Mouse (Mus musculus) neural tube, embryonic 15.5 days (tissue): ENCODE measurements around the gene Dennd6b. TPM values are rescaled to one million over a fixed set of nuclear protein-coding genes. Genes with fewer than 3 reads are reported as not detected.
A peak's percentile ranks its signal among the peaks of the same experiment; 100 is the strongest.

Experiments
- ATAC-seq: fragments of 200-750 bp; cut with Nextera tagmentation; 2 replicates; pipeline ENCODE4 v1.8.0; 2017; ENCODE audit warnings: mild to moderate bottlenecking, moderate TSS enrichment, moderate library complexity; ENCODE audit not compliant: low FRiP score
- H3K27ac ChIP-seq: fragments of 300-500 bp; sonication (generic); replicated peaks from 2 replicates; pipeline ENCODE4 v1.5.1; 2015; ENCODE audit warnings: mild to moderate bottlenecking, inconsistent platforms
- H3K27me3 ChIP-seq: fragments of 300-500 bp; sonication (generic); replicated peaks from 2 replicates; pipeline ENCODE4 v1.6.1; 2015; ENCODE audit warnings: inconsistent platforms
- H3K36me3 ChIP-seq: fragments of 300-500 bp; sonication (generic); 2 replicates; pipeline ENCODE4 v1.6.1; 2015; ENCODE audit warnings: inconsistent platforms
- H3K4me1 ChIP-seq: fragments of 300-500 bp; sonication (generic); 2 replicates; pipeline ENCODE4 v1.6.1; 2015; ENCODE audit warnings: inconsistent platforms
- H3K4me2 ChIP-seq: fragments of 300-500 bp; sonication (generic); 2 replicates; pipeline ENCODE4 v1.6.1; 2015; ENCODE audit warnings: inconsistent platforms, mild to moderate bottlenecking, moderate library complexity
- H3K4me3 ChIP-seq: fragments of 300-500 bp; sonication (generic); replicated peaks from 2 replicates; pipeline ENCODE4 v1.5.1; 2015; ENCODE audit warnings: mild to moderate bottlenecking, inconsistent platforms
- H3K9ac ChIP-seq: fragments of 300-500 bp; sonication (generic); replicated peaks from 2 replicates; pipeline ENCODE4 v1.6.1; 2015; ENCODE audit warnings: mild to moderate bottlenecking, inconsistent platforms
- H3K9me3 ChIP-seq: fragments of 300-500 bp; sonication (generic); replicated peaks from 2 replicates; pipeline ENCODE4 v1.6.1; 2016; ENCODE audit warnings: inconsistent platforms
- WGBS: fragments of 180-500 bp; shearing (Covaris S2); methylation state at CpG from one replicate; pipeline ENCODE4 v1.1.7; 2015; ENCODE audit warnings: mixed read lengths; 5-methylcytosine and 5-hydroxymethylcytosine counted together
- polyA plus RNA-seq: library from polyadenylated mRNA; unstranded; fragments of >200 nt; fragmentation: Nextera tagmentation; extraction: Ambion mirVana; gene quantifications from 2 replicates; pipeline ENCODE4 v1.2.1, GENCODE M21; 2015

Gene Dennd6b
- 77.2 and 91.0 TPM in 2 replicates for polyA plus RNA-seq

DNA sequence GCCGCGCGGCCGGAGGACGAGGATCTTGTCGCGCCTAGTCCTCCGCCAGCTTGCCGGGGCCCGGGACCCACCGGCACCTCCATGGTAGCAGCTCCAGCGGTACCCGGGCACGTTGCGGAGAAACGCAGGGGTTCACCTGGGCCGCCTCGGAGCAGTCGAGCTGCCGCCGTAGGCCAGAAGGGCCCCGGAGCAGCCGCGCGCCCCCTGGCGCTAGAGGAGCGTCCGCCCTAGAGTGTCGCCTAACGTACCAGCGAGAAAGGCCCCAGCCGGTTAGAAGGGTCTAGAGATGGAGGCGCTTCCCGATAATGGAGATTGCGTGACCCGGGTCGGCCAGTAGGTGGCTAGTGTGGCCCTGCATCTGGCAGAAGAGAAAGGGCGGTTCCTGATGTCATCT is at the start of gene Dennd6b:
Dennd6b (minus strand) TSS at position 184 of the 394 bp plus-strand sequence.
- ATAC-seq = peak; percentile 98
- peak within 1 kb of the TSS; percentile 99 for H3K27ac ChIP-seq
- under 1% methylated on average over 38 of the region's 38 CpGs for WGBS

DNA sequence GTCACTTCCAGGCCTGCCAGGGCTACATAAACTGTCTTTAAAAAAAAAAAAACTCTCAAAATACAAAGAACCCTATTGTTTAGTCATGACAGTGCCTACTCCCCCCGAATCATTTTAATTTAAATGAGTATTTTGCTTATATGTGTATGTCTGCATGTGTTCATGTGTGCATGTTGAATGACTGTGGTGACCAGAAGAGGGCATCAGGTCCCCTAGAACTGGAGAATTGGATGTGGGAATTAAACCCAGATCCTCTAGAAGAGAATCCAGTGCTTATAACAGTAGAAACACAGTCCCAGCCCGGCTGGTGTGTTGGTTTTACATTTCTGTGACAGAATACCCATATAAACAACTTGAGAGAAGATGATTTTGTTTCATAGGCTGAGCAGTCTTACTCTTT is 44.7 kb upstream of the Dennd6b start:
- 81% methylated on average over 2 of the region's 2 CpGs for WGBS
- no peak overlapping the region for H3K4me2 ChIP-seq
- ATAC-seq = no peak
- H3K9me3 ChIP-seq = no peaks in the 10 kb centered on the region
- peaks cover 7% of the 10 kb centered on the region for H3K4me1 ChIP-seq
- no peak overlapping the region for H3K9ac ChIP-seq
- H3K36me3 ChIP-seq = peaks cover 41% of the 10 kb centered on the region
- no peak overlapping the region for H3K27ac ChIP-seq
- no peak overlapping the region for H3K4me3 ChIP-seq
- no peaks in the 10 kb centered on the region for H3K27me3 ChIP-seq

More for the DNA sequence above, at the start of gene Dennd6b:
- peak within 1 kb of the TSS; percentile 77 for H3K4me2 ChIP-seq
- H3K4me1 ChIP-seq = peaks cover 24% of the 10 kb centered on the region
- H3K36me3 ChIP-seq = peaks cover 3% of the 10 kb centered on the region
- no peaks in the 10 kb centered on the region for H3K9me3 ChIP-seq
- H3K4me3 ChIP-seq = peak within 1 kb of the TSS; percentile 97
- H3K9ac ChIP-seq = peak within 1 kb of the TSS; percentile 100
- no peaks in the 10 kb centered on the region for H3K27me3 ChIP-seq

- no peak for ATAC-seq
- peaks cover 7% of the 10 kb centered on the region for H3K4me1 ChIP-seq
- no peak overlapping the region for H3K4me3 ChIP-seq
- no peak overlapping the region for H3K9ac ChIP-seq
- H3K9me3 ChIP-seq = no peaks in the 10 kb centered on the region
- 63% methylated on average over 3 of the region's 3 CpGs for WGBS
- H3K4me2 ChIP-seq = no peak overlapping the region
- H3K27ac ChIP-seq = no peak overlapping the region
- H3K27me3 ChIP-seq = no peaks in the 10 kb centered on the region
- H3K36me3 ChIP-seq = peaks cover 33% of the 10 kb centered on the region
These were observed 43.6 kb upstream of the Dennd6b start for GRCm38 (mm10) chr15:89239751-89240392.

- Histone ChIP-seq H3K27me3 (no peaks in the 10 kb centered on the region), H3K27ac (no peak overlapping the region), H3K9me3 (no peaks in the 10 kb centered on the region), H3K9ac (no peak overlapping the region), H3K4me3 (no peak overlapping the region), H3K4me1 (peaks cover 4% of the 10 kb centered on the region), H3K4me2 (no peak overlapping the region), H3K36me3 (peaks cover 21% of the 10 kb centered on the region)
- WGBS = 86% methylated on average over 4 of the region's 4 CpGs
- no peak for ATAC-seq
These were observed 37.8 kb upstream of the Dennd6b start for GRCm38 (mm10) chr15:89234052-89234451.

GRCm38 (mm10) chr15:89233586-89233985 is 37.3 kb upstream of the Dennd6b start:
- no peaks in the 10 kb centered on the region for H3K27me3 ChIP-seq
- WGBS = 49% methylated on average over 2 of the region's 2 CpGs
- H3K4me2 ChIP-seq = no peak overlapping the region
- H3K27ac ChIP-seq = no peak overlapping the region
- H3K9me3 ChIP-seq = no peaks in the 10 kb centered on the region
- H3K4me3 ChIP-seq = no peak overlapping the region
- ATAC-seq = no peak
- peaks cover 21% of the 10 kb centered on the region for H3K36me3 ChIP-seq
- no peaks in the 10 kb centered on the region for H3K4me1 ChIP-seq
- no peak overlapping the region for H3K9ac ChIP-seq

DNA sequence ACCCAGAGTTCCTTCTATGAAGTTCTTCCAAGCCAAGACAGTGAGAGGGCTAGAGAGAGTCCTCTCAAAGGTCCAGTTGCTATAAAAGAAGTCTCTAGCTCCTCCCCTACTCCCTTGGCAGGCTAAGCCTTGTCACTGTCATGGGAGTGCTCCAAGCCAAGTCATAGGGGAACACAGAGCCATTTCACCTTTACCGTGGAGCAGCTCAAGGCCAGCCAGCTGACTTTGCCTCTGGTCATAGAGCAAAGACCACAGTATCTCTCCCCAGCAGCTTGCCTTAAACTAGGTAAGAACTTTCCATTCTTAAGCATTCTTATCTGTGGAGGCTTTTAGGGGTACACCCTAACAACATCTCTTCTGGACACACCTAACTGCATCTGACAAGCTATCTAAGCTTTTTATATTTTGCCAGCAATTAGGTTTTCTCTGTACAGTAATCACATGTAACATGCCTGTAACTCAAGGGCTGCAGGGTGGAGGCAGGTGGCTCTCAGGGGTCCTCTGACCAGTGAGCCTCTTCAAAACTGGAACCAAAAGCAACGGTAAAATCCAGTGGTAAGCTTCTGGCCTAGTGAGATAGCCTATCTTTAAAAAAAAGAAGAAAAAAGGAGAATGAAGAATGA is 19.4 kb upstream of the Dennd6b start:
- ATAC-seq = no peak
- Histone ChIP-seq H3K9ac (no peak overlapping the region), H3K4me2 (no peak overlapping the region), H3K27ac (no peak overlapping the region), H3K4me3 (no peak overlapping the region), H3K27me3 (no peaks in the 10 kb centered on the region), H3K4me1 (peaks cover 36% of the 10 kb centered on the region), H3K36me3 (peaks cover 14% of the 10 kb centered on the region), H3K9me3 (no peaks in the 10 kb centered on the region)
- 88% methylated on average over 2 of the region's 2 CpGs for WGBS

GRCm38 (mm10) chr15:89214953-89215352 is 18.7 kb upstream of the Dennd6b start:
- Histone ChIP-seq H3K4me2 (no peak overlapping the region), H3K4me1 (peaks cover 40% of the 10 kb centered on the region), H3K9ac (no peak overlapping the region), H3K36me3 (peaks cover 14% of the 10 kb centered on the region), H3K27me3 (no peaks in the 10 kb centered on the region), H3K4me3 (no peak overlapping the region), H3K9me3 (no peaks in the 10 kb centered on the region), H3K27ac (no peak overlapping the region)
- 95% methylated on average over 3 of the region's 3 CpGs for WGBS
- no peak for ATAC-seq

DNA sequence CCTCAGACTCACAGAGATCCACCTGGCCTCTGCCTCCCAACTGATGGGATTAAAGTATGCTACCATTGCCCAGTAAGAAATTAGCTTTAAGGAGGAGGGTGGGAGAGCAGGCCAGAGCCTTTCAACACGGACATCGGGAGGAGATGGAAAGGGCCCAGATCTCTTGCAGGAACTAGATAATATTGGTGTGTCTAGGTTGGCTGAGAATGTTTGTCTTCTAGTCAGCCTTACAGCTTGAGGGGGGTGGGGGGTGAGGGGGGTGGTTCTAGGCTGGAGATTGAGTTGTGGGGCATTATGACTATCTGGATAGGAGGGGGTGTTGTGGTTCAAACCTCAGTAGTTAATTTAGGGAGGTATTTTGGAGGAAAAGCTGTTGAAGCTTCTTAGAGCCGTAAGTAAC is 17.2 kb upstream of the Dennd6b start:
- 0 out of 2 replicates have a peak overlapping the region, but pooled peaks have one; percentile 28 for H3K9ac ChIP-seq
- no peaks in the 10 kb centered on the region for H3K9me3 ChIP-seq
- H3K36me3 ChIP-seq = peaks cover 14% of the 10 kb centered on the region
- no peaks in the 10 kb centered on the region for H3K27me3 ChIP-seq
- peaks cover 45% of the 10 kb centered on the region for H3K4me1 ChIP-seq
- H3K4me2 ChIP-seq = peak overlapping the region; percentile 79
- no peak overlapping the region for H3K27ac ChIP-seq
- 89% methylated on average over 3 of the region's 3 CpGs for WGBS
- H3K4me3 ChIP-seq = no peak overlapping the region
- ATAC-seq = no peak

DNA sequence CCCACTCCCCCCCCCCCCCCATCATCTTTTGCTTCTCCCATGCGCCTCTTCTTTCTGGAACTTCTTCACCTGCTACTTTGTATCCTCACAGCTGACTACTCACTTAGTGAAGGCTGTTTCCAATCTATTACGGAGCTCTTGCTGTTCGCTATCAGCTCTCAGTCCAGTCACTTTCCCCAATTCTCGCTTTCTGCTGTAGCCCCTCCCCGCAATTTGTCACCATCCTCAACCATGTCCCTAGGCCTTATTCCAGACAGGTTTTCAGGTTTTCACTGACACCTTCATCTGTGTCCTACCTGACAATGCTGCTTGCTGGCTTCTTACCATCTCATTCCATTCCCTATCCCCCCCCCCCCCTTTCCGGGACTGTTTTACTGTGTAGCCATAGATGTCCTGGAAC is 16.2 kb upstream of the Dennd6b start:
- Histone ChIP-seq H3K36me3 (peaks cover 14% of the 10 kb centered on the region), H3K4me1 (peaks cover 45% of the 10 kb centered on the region), H3K27me3 (no peaks in the 10 kb centered on the region), H3K9me3 (no peaks in the 10 kb centered on the region), H3K27ac (peak overlapping the region; percentile 92), H3K4me2 (peak overlapping the region; percentile 79), H3K4me3 (peak overlapping the region; percentile 97), H3K9ac (peak overlapping the region; percentile 99)
- WGBS = 37% methylated on average over 6 of the region's 6 CpGs
- ATAC-seq = 0 out of 2 replicates have a peak, but pooled peaks have one; percentile 7

DNA sequence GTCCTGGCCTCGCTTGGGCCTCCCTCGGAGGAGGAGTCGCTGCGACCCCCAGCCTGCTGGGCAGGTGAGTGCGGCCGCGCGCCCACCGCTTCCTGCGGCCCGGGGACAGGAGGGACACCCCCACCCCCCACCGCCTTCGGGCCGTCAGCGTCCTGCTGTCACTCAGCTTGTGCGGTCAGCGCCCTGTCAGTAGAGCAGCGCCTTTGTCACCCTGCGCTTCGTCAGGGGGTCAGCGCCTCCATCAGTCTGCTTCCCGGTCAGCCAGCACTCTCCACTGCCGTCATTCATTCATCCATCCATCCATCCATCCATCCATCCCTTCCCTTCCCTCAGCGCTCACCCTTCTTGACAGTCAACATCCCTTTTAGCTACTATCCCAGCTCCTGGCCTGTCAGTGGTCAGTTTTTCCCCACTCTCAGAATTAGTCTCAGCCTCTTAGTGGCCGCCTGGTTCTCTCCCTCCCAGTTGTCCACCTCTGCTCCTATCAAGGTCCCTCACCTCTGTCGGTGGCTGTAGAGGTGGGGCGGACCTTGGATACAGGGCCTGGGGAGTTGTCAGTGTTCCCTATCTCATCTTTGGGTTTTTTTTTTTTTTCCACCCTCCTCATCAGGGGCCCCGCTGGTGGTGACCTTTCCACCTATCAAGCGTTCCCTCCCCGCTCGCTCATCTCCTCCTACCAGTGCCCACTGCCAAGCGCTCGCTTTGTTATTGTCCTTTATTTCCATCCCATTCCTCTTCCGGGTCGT is 15.6 kb upstream of the Dennd6b start:
- H3K4me2 ChIP-seq = peak overlapping the region; percentile 79

GRCm38 (mm10) chr15:89210915-89211715 is 14.8 kb upstream of the Dennd6b start, which contains the start of gene Ppp6r2:
Gene Ppp6r2 (plus strand): TSS chr15:89211553.
- no peaks in the 10 kb centered on the region for H3K9me3 ChIP-seq
- H3K4me1 ChIP-seq = peaks cover 45% of the 10 kb centered on the region
- peak within 1 kb of the TSS; percentile 92 for H3K27ac ChIP-seq
- peak; percentile 85 for ATAC-seq
- no peaks in the 10 kb centered on the region for H3K27me3 ChIP-seq
- peaks cover 7% of the 10 kb centered on the region for H3K36me3 ChIP-seq
- H3K4me2 ChIP-seq = peak within 1 kb of the TSS; percentile 79
- H3K9ac ChIP-seq = peak within 1 kb of the TSS; percentile 99
- peak within 1 kb of the TSS; percentile 97 for H3K4me3 ChIP-seq
- WGBS = 6% methylated on average over 28 of the region's 73 CpGs

More for the DNA sequence above, 15.6 kb upstream of the Dennd6b start:
- Histone ChIP-seq H3K27me3 (no peaks in the 10 kb centered on the region), H3K27ac (peak overlapping the region; percentile 92), H3K9ac (peak overlapping the region; percentile 99), H3K4me1 (peaks cover 45% of the 10 kb centered on the region), H3K4me3 (peak overlapping the region; percentile 97), H3K9me3 (no peaks in the 10 kb centered on the region), H3K36me3 (peaks cover 14% of the 10 kb centered on the region)
- 2% methylated on average over 34 of the region's 35 CpGs for WGBS
- peak; percentile 53 for ATAC-seq
